Mouse (Mus musculus): ENCODE measurements around the gene Sprr2a2.
"Not testable (repeated sequence)": the region's sequence is repeated elsewhere in the genome, so short reads cannot be mapped to it uniquely, and the experiment has no call there.

The Sprr2a2 gene

GRCm38 (mm10) chr3:92215569-92215968 is at the start of gene Sprr2a2, which contains the start of gene Sprr2a1:
Gene Sprr2a2, plus strand, starts transcription at chr3:92215920.
Gene Sprr2a1, plus strand, starts transcription at chr3:92215799.
- DNase-seq (ENCODE audit: low spot score in 2 of 2) = not testable (repeated sequence)

- no peak for DNase-seq (ENCODE audit: low spot score in 2 of 2)
These were observed 45.9 kb upstream of the Sprr2a2 start for GRCm38 (mm10) chr3:92169847-92170246.

DNA sequence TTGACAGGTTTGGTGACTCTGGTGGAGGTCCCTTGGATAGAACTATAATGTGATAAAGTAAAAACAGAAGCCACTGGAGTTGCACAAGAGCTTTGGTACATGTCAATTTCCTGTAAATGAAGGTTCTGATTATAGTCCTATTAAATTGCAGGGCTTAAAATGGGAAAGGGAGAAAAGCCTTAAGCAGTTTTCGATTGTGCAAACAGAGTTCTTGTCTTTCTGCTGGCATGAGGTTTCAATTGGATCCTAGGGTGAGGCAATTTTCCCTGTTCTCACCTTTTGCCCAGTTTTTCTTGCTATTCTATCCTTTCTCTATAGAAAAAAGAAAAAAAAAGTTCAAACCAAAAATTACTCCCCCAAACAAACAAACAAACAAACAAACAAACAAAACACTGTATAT is 38.8 kb upstream of the Sprr2a2 start:
- DNase-seq (ENCODE audit: low spot score in 2 of 2) = no peak

DNA sequence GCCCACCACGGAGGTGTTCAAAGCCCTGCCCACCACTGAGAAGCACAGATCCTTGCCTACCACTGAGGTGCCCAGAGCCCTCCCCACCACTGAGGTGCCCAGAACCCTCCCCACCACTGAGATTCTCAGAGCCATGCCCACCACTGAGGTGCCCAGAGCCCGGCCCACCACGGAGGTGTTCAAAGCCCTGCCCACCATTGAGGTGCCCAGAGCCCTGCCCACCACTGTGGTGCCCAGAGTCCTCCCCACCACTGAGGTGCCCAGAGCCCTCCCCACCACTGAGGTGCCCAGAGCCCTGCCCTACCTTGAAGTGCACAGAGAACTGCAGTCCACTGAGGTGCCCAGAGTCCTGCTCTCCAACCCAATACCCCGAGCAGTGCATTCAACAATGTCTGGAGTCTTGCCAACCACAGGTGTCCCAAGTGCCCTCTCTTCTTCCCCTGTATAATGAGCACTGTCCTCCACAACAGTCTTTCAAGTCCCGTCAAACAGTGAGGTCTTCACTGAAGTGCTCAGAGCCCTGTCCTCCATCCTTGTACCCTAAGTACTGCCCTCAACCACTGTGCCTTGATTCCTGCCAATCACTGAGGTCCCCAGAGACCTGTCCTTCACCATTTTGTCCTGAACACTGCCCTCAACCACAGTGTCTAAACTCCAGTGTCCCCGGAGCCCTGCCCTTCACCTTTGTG is 20.1 kb upstream of the Sprr2a2 start:
- no peak for DNase-seq (ENCODE audit: low spot score in 2 of 2)

- not testable (repeated sequence) for DNase-seq (ENCODE audit: low spot score in 2 of 2)
These were observed 4.4 kb upstream of the Sprr2a2 start for GRCm38 (mm10) chr3:92211133-92211925.

- DNase-seq (ENCODE audit: low spot score in 2 of 2) = not testable (repeated sequence)
These were observed 3.7 kb upstream of the Sprr2a2 start for GRCm38 (mm10) chr3:92212059-92212458.

GRCm38 (mm10) chr3:92213651-92214050 is 2.1 kb upstream of the Sprr2a2 start:
- not testable (repeated sequence) for DNase-seq (ENCODE audit: low spot score in 2 of 2)

DNA sequence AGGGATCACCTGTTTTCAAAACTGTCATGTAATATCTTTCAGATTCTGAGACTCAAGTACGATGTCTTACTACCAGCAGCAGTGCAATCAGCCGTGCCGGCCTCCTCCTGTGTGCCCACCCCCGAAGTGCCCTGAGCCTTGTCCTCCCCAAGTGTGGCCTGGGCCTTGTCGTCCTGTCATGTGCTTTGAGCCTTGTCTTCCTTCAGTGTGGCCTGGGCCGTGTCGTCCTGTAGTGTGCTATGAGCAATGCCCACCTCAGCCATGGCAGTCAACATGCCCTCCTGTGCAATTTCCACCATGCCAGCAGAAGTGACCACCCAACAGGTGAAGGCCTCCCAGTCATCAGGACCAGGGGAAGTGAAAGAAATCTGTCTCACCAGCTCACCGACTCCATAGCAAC is 3.3 kb downstream of the Sprr2a2 start:
- DNase-seq (ENCODE audit: low spot score in 2 of 2) = not testable (repeated sequence)

GRCm38 (mm10) chr3:92223708-92224107 is 8.0 kb downstream of the Sprr2a2 start:
- not testable (repeated sequence) for DNase-seq (ENCODE audit: low spot score in 2 of 2)

GRCm38 (mm10) chr3:92227410-92227809 is 11.7 kb downstream of the Sprr2a2 start:
- not testable (repeated sequence) for DNase-seq (ENCODE audit: low spot score in 2 of 2)

- DNase-seq (ENCODE audit: low spot score in 2 of 2) = not testable (repeated sequence)
These were observed 20.9 kb downstream of the Sprr2a2 start for GRCm38 (mm10) chr3:92236463-92237189.

- DNase-seq (ENCODE audit: low spot score in 2 of 2) = not testable (repeated sequence)
These were observed 23.0 kb downstream of the Sprr2a2 start for GRCm38 (mm10) chr3:92238736-92239135.

- not testable (repeated sequence) for DNase-seq (ENCODE audit: low spot score in 2 of 2)
These were observed 23.5 kb downstream of the Sprr2a2 start for GRCm38 (mm10) chr3:92239197-92239596.

GRCm38 (mm10) chr3:92244833-92245232 is 29.1 kb downstream of the Sprr2a2 start:
- DNase-seq (ENCODE audit: low spot score in 2 of 2) = not testable (repeated sequence)

- not testable (repeated sequence) for DNase-seq (ENCODE audit: low spot score in 2 of 2)
These were observed 30.5 kb downstream of the Sprr2a2 start for GRCm38 (mm10) chr3:92246245-92246644.

DNA sequence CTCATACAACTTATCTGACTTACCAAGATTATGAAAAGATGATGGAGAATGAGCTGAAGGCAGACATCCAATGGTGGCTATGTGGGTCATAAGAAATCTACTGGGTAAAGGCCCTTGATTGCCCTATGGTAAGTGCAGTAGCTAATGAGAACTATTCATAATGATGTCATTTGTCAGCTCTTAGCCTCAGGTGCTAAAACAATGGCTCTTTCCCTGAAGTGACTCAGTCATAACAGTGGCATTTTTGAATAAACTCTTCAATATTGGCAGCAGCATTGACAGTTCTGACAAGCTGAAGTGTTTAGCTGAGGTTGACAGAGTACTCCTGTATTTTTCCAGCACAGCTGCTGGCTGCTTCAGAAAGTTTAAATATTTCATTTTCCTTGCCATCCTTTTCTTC is 32.8 kb downstream of the Sprr2a2 start:
- not testable (repeated sequence) for DNase-seq (ENCODE audit: low spot score in 2 of 2)

- not testable (repeated sequence) for DNase-seq (ENCODE audit: low spot score in 2 of 2)
These were observed 34.7 kb downstream of the Sprr2a2 start for GRCm38 (mm10) chr3:92250450-92250849.

DNA sequence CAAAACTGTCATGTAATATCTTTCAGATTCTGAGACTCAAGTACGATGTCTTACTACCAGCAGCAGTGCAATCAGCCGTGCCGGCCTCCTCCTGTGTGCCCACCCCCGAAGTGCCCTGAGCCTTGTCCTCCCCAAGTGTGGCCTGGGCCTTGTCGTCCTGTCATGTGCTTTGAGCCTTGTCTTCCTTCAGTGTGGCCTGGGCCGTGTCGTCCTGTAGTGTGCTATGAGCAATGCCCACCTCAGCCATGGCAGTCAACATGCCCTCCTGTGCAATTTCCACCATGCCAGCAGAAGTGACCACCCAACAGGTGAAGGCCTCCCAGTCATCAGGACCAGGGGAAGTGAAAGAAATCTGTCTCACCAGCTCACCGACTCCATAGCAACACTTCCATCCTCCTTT is 38.1 kb downstream of the Sprr2a2 start:
- not testable (repeated sequence) for DNase-seq (ENCODE audit: low spot score in 2 of 2)

DNA sequence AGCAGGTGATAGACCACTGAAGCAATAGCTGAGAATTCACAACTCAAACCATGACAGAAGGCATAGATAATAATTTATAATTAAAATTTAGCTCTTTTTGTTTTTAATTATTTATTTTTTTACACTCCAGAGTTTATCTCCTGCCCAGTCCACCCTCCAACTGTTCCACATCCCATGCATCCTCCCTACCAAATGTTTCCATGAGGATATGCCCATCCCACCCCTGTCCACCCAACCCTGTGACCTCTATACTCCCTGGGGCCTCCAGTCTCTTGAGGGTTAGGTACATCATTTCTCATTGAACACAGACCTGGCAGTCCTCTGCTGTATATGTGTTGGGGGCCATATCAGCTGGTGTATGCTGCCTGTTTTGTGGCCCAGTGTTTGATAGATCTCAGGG is 42.8 kb downstream of the Sprr2a2 start:
- not testable (repeated sequence) for DNase-seq (ENCODE audit: low spot score in 2 of 2)

DNA sequence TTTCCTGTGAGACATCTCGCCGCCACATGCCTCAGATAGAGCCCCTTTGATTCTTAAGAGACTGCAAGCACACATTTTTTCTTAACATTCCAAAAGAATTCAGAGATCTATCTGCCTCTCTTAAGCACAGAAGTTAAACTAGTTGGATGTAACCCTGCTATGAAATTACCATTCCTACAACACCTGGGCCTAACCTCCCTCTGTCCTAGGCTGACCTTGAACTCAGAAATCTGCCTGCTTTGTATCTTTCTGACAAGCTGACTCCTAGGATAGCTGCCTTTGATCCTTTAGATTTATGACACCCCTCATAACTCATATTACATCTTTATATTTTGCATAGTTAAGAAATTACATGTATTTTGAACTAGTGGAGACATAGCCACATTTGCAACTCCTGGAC is 47.7 kb downstream of the Sprr2a2 start:
- not testable (repeated sequence) for DNase-seq (ENCODE audit: low spot score in 2 of 2)

DNA sequence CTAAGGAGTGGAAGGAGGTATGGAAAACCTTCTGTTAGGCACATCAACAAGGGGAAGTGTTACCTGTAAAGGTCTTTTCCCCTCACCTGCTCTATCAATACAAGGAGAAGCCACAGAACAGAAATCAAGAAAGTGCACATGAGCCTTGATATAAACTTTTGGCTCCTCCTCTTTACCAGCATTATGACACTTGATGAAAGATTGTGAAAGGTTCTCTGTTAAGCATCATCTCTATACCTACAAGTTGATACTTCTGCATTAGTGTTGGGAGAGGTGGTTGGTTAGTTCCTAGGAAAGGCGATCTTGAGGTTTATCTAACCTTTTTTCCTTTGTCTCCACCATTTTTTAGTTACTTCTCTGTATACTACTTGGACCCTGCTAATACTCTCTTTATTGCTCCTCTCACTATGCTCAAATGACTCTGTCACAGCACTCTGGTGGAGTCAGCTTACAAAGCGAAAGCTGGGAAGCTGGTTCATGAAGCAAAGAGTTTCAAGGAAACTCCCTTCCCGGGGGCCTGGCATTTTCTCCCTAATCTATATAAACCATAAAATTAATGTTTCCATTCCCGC is 55.8 kb downstream of the Sprr2a2 start:
- not testable (repeated sequence) for DNase-seq (ENCODE audit: low spot score in 2 of 2)

- not testable (repeated sequence) for DNase-seq (ENCODE audit: low spot score in 2 of 2)
These were observed 57.8 kb downstream of the Sprr2a2 start for GRCm38 (mm10) chr3:92273504-92273903.

All from right cerebral cortex, adult 2 months (tissue).